Mouse (Mus musculus) megakaryocyte, adult 5-6 weeks (primary cell): ENCODE data around the gene Stom. TPM values are rescaled to one million over a fixed set of nuclear protein-coding genes. Genes with fewer than 3 reads are reported as not detected.

ENCODE experiments used
- ATAC-seq: 2 replicates; pipeline ENCODE4 v1.8.0; 2016; ENCODE audit warnings: mild to moderate bottlenecking, inconsistent platforms; ENCODE audit not compliant: poor library complexity, severe bottlenecking
- total RNA-seq, 2 experiments: library from RNA; stranded (forward) in 1 of 2; stranded (reverse) in 1 of 2; fragments of 153-499, 151-499 nt in 1 of 2; fragments of 221-1000, 200-1000 nt in 1 of 2; gene quantifications; 2 replicates each; pipeline versions ENCODE4 v1.2.3 to v1.2.4; 2015 to 2017

The Stom gene
- total RNA-seq, 2 experiments from 2014 or later: 77.7 to 155 TPM

DNA sequence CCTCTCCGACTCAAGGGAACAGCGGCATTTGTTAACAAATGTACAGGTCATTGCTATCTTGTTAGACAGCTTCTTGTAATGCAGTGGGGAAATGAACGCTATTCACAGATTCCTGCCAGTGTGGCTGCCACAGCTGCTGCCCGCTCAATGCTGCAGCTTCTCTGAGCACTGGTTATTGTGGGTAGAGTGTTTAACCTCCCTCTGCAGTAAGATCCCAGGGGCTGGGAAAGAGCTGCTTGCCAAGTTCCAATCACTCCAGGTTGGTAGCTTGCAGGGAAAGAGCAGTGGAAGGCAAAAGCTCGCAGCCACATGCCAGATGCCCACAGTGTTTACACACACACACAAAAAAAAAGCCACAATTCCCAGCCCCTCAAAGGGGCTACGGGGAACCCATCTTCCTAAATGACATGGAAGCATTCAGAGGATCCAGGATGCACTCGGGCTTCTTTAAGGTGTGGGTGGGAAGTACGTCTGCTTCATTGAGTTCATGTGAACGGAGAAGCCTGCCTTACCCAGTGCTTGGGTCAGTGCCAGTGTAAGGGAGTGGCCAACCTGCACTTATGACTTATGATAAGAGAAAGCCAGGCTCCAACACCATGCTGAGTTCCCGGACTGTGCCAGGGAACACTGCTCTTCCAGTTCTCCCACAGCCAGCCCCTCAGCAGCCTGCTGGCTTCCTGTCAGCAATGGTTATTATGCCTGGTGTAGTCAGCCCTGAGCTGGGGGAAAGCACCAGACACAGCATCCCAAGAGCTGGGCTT is 14.2 kb downstream of the Stom start:
- ATAC-seq: peak; percentile 25; the same call in 1 of the 2 replicates

DNA sequence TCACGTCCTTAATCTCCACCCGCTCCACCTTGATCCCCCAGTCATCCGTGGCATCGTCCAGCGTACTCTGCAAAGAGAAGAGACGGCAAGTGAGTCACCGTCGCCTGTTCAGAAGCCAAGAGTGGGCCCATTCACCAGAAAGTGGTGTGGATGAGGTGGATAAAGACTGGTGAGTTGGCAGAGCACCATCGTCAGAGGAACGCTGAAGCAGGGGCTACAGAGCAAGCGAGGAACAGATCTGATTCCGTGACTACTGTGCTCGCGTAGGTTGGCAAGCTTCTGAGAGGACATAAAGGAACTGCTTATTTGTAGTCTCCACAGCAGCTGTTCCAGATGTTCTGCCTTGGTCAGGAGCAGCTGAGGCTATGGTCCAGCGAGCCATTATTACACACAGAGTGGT is 16.4 kb downstream of the Stom start:
- ATAC-seq: no peak

DNA sequence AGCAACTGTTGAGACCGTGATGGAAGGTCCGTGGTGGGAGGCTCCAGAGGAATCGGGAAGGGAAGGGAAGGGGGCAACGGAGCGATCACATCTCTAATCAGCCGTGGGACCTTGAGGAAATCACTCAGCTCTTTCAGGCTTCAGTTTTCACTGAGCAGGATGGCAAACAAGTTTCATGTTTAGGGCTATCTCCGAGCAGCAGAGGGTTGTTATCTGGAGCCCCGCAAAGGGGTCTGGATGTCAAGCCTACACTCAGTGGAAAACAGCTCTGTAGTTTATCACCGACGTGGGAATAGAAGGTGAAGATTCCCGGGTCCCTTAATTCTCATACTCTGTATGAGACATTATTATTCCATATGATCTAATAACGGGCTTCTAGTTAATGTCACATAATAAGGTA is 18.4 kb downstream of the Stom start:
- no peak for ATAC-seq

DNA sequence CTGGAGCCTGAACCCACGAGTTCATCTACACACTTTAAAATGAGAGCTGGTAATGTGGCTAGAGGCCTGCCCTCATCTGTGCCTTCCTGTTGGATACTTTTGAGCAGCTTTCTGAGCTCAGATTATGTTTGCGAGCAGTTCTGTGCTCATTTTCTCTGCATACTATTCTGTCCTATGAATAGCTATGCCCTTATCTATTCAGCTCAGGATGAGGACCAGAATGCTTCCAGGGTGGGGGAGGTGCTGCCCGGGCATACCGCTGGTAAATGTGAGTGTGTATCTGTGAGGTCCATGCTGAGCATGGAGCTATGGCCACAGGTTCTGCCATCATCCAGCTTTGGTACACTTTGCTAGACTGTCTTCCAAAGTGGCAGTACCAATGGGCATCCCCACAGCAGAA is 19.2 kb downstream of the Stom start:
- no peak for ATAC-seq

DNA sequence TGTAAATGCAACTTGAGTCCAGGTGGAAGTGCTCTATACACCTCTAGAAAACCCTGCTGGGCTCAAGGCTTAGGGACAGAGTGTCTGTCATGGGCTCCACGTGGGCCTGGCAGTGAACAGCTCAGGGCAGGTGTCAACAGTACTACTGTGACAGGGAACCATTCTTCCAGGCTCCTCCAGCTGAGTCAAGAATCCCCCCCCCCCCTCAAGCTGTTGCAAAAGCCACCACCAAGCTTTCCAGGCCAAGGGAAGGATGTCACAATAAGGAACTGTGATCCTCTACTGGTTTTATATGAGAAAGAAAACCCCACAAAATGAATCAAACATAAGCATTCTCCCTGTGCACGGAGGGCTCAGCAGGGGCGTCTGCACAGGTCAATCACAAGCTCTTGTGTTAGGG is 22.5 kb downstream of the Stom start:
- no peak for ATAC-seq

DNA sequence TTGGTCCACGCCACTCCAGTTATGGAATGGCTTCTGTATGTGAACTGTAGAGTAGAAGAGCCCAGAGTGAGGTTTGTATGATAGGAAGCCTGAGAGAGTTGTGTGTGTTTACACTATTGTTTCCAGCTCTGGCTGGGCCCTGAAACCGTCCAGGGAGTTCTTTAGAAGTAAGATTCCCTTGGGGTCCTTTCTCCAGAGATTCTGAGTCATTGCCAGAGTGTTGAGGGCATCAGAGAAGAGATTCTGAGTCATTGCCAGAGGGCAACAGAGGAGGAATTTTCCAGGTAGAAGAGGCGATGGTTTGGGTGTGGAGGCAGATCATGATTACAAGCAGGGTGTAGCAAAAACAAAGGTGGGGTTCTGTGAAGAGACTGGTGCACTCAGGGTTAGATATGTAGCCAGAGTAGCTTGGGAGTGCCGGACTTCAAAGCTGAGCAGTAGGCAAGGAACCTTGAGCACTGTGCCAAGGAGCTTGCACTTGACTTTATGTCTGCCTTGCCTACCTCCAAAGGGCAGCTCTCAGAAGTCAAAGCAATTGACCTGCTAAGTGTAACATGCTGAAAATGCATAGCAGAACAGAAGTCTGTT is 26.8 kb downstream of the Stom start:
- no peak for ATAC-seq

DNA sequence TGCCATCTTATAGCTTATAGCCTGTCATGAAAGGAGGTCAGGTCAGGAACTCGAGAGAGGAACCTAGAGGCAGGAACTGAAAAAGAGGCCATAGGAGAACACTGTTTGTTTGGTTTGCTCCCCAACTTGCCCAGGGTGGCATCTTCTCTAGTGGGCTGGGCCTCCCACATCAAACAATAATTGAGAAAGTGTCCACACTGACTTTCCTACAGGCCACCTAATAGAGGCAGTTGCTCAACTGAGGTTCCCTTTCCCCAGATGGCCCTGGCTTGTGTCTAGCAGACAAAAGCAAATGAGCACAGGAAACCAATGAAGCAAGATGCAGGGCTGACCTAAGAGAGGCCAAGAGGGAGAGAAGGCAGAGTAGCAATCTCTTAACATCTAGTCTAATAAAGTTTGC is 28.6 kb downstream of the Stom start:
- peak; percentile 92 for ATAC-seq

DNA sequence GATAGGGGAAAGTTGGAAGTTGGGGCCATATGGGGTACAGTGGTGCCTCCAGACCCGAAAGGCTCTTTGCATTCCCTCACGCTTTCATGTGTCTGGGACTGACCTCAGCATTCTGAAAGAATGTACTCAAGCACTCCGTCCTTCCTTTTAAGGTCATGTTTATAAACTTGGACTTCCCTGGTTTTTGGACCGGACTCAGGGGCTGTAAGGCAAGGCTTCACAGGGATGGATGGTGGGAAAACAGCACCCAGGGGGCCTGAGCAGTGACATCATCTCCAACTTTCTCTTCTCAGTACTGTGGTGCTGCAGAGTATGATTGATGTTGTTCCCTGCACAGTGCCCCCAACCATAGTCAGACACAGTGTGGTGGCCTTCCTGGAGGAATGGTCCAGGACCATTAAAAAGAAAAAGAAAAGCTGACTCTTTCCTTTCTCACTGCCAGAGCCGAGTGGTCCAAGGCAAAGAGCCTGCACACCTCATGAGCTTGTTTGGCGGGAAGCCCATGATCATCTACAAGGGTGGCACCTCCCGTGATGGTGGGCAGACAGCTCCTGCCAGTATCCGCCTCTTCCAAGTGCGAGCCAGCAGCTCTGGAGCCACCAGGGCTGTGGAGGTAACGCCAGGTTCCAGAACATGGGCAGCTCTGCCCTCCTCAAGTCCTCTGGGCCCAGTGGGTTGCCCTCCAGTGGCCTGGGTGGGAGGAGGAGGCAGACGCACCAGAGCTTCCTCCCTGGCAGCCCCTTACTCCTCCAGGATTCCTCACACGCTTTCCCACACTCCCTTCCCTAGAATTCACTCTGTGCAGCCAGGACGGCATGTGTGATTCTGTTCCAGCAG is 34.5 kb downstream of the Stom start:
- no peak for ATAC-seq

DNA sequence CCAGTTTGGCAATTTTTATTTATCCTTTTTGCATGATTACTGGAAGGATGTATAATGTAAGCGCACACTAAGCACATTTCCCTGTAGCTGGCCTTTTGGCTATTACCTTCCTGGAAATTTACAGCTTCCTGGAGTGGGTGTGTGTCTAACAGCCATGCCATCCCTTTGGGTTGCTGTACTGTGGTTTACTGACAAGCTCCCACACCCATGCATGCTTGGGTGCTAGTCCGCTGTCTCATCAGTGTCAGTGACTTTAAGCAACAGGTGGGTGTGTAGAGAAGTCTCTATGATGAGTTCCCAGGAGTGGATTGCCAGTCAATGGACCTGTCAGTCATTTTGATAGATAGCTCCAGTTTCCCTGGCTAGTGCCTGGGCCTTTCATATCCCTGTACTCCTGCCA is 37.3 kb downstream of the Stom start:
- ATAC-seq: no peak

DNA sequence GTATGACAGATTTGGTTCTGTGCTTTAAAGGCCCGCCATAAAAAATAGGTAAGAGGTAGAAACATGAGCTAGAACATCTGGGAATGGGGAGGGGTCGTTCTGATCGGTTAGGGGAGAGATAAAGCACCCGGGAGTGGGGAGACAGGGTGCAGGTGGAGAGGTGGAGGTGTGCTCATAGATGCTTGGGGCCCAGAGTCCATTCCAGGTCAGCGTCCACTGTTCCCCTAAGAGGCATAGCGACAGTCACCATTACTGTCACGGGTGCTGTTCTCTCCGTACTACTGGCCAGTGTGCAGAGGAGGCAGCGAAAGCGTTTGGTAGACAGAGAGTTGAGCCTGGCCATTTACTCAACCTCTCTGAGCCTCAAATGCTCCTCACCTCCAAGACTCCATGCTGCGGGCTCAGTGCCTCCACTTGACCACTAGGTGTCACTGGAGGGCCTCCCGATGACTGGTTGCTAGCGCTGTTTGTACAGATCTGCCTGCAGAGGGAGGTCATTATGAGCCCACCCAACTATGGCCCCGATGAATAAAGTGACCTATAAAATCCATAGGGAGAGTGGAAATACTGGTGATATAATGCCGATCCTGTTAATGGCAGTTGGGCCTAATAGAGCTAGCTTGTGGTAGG is 39.0 kb downstream of the Stom start:
- peak; percentile 95 for ATAC-seq

DNA sequence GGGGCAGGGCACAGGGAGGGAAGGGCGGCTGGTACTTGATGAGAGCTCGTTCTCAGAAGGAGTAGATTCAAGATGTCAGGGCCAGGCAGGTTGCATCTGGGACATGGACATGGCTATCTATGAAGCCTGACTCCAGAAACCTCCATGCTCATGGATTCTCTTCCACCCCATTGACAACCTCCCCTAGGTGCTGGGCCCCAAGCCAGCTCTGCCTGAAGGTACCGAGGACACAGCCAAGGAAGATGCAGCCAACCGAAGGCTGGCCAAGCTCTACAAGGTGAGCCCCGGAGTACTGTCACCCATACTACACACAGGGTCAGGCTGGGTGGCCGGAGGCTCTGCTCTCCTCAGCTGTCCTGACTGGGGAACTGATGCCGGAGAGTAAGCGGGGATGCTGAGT is 43.5 kb downstream of the Stom start:
- no peak for ATAC-seq

DNA sequence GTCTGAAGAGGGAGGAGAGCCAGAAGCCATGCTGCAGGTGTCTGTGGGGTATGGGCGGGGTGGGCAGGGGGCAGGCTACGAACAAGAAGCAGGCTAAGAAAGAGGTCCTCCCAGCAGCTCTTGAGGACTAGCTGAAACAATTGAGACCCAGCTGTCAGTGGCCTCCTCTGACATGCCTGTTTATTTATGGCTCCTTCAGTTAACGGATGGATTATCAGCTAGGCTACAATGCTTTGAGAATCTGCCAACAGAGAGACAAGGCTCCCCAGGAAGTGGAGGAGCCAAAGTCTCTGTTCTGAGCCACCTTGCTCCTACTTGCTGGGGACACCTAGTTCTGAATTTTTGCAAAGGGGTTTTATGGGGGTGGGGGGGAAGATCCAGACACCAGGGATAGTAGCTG is 44.1 kb downstream of the Stom start:
- ATAC-seq: no peak

DNA sequence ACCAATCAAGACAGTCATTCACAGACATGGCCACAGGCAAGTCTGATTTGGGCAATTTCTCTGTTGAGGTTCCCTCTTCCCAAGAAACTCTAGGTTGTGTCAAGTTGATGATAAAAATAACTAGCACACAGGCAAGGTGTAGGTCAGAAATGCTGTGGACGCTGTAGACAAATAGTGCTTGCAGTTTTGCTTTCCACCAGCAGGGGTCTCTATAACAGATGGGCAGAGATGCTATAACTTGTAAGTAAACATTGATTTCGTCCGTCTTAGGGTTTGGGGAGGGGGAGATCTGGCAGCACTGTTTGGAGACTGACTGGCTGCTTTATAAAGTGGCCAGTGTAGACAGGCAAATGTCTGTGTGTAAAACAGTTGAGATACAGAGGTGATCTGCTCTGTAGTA is 44.9 kb downstream of the Stom start:
- peak; percentile 31; the same call in 1 of the 2 replicates for ATAC-seq

DNA sequence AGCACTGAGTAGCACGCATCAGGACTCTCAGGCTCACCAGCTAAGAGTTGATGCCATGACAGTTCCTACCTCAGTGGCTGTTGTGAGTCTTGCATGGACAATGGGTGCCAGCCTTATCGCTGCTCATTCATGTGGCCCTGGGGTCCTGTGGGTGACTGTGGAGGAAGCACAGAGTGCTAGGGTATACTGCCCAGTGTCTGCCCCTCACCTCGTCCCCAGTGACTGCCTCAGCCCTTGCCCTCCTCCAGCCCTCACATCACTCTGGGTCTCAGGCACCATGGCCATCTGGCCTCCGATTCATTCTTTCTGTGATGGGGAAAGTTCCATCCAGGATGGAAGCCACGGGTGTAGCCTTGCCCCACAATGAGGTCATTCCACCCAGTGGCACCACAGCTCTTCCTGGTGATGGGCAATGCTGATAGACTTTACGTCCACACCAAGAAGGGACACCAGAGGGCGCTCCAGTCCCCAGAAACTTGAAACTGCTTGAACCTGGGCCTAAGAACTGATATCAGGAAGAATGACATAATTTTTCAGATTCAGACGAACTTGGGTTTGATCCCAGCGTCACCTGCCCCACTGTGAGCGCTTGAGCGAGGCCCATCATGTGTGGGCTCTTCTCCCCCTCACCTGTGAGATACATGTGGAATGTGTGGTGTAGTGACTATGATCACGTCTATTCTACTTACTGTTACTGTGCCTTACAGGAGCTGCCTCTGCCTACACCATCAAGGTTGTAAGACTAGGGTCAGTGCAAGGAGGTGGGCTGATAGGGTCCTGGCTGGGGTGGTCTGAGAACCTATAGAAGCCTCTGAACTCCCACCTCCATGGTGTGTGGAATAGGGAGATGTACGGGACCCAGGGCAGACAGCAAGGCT is 47.8 kb downstream of the Stom start:
- peak; percentile 86 for ATAC-seq

DNA sequence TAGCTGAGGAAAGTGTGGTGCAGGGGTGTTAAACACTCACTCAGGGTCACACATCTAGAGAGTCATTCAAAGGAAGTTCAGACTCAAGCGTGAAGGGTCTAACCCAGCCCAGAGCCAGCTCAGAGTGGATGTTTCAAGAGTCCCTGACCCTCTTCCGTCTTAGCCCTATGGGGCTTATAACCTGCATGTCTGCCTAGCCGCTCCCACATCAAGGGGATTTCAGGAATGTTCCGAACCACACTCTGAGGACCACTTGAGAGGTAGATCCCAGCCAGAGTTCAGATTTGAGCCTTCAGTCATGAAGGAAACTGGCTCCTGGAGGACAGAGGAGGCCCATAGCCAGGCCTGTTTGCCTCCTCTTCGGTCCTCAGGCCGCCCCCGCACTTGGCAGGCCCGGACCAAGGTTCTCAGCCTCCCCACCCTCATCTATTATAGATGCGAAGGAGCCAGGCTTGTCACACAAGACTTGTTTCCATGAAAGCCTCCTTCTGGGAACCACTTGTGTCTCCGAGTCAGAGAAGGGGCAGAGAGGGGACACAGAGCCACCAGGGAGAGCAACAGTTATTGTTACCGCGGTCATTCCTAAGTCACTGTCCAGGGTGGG is 49.7 kb downstream of the Stom start:
- no peak for ATAC-seq

DNA sequence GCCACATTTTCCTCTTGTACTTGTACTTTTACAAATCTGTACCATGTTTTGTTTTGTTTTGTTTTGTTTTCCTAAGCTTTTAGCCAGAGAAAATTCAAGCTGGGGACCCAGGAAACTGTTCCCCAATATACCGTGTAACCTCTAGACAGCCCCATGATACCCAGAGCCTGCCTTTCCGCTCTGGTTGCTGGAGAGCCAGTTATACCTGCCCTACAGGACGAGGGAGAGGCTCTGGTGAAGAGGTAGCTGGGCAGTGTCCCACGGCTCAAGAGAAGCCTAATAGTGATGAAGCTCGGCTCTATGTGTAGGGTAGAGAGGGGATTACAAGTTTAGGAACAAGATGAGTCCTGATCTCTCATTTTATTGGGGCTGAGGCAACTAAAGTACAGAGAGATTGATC is 51.6 kb downstream of the Stom start:
- ATAC-seq: no peak

DNA sequence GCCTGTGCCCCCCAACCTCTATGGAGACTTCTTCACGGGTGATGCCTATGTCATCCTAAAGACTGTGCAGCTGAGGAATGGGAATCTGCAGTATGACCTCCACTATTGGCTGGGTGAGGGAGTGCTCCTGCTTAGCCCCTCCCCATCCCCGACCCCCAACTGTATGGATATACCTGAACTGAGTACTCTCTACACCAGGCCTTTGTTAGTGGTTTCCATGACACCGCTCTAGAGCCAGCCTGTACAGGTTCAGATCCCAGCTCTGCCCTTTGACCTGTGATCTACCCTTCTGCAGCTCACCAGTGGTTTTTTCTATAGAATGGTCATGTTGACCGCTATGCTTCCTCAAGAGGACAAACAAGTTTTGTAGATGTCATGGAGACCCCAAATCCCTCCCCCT is 52.8 kb downstream of the Stom start:
- ATAC-seq: no peak

DNA sequence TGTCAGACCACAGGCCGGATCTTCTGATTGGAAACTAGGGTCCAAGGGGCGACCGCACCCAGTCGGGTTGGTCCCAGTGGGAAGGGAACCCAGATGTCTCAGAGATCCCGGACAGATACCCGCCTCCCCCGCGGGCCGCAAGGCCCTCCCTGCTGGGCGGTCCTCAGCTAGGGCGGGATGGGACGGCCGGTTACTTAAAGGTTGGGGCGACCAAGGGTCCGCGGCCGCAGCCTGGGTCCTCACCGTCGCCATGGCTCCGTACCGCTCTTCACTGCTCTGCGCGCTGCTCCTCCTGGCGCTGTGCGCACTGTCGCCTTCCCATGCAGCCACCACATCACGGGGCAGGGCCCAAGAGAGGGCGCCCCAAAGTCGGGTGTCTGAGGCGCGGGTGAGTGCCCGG is 54.6 kb downstream of the Stom start:
- peak; percentile 52 for ATAC-seq

DNA sequence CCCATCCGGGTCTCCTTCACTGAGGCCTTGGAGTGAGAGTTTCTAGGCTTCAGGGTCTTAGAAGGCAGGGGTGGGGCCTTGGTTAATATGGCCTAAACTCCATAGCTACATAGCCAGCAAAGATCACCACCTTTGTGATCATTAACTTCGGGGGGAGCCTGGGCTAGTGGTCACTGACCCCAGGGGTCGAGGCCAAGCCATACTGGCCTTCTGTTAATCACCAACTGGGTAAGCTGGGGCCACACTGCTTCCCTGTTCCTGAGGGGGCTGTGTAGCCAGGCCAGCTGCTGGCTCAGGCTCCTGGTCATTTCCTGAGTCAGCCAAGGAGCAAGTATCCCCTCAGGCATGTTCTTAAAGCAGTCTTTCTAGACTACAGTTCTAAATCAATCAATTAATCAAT is 56.8 kb downstream of the Stom start:
- ATAC-seq: no peak
